ENCODE assay signal across 22 mouse cellular contexts in genomic region chr5:118259636-118260035, GRCm38 (mm10). TPM values are rescaled to one million over a fixed set of nuclear protein-coding genes. Genes with fewer than 3 reads are reported as not detected.
A peak's percentile ranks its signal among the peaks of the same experiment; 100 is the strongest.
DNase-seq lines count a peak whose midpoint lies in the region; ATAC-seq and TF ChIP-seq lines count a peak whose summit lies in the region.
"Had no signal": no experiment of that assay in that cellular context is flagged by ENCODE, and none has a peak within 500 bp of the region (broad histone marks: within the 10 kb centered on the region; RNA-seq: fewer than 3 reads in every experiment).

No protein-coding gene starts in this region.

- H3K27ac ChIP-seq in forebrain, embryonic 15.5 days (replicated peaks) = peak overlapping the region; percentile 18; the same call in 1 of the 2 replicates
- H3K27ac ChIP-seq in forebrain, embryonic 14.5 days (ENCODE audit: low read depth, low read length) = no peak overlapping the region
- H3K27ac ChIP-seq in layer of hippocampus, adult 2 months = 0 out of 2 replicates have a peak overlapping the region, but pooled peaks have one; percentile 5
- H3K27ac ChIP-seq in lung, postnatal 0 days (ENCODE audit: low read length) = no peak overlapping the region; the same call in 1 of the 2 replicates
- H3K27ac ChIP-seq: forebrain, embryonic 13.5 days; kidney, embryonic 15.5 days; left cerebral cortex, adult 2 months; limb, embryonic 15.5 days; liver, embryonic 15.5 days; midbrain, embryonic 15.5 days; neural tube, embryonic 13.5 days; stomach, embryonic 15.5 days had no signal

- no peak for TF ChIP-seq CTCF in layer of hippocampus, adult 2 months (conservative IDR thresholded peaks at IDR 0.05)
- TF ChIP-seq CTCF in lung, postnatal 0 days (IDR thresholded peaks at IDR 0.05) = no peak

- H3K4me1 ChIP-seq in forebrain, embryonic 15.5 days = peaks cover 10% of the 10 kb centered on the region
- 0 out of 2 replicates have a peak, but pooled peaks cover 3% of the 10 kb centered on the region for H3K4me1 ChIP-seq in forebrain, embryonic 14.5 days (ENCODE audit: control insufficient read depth, insufficient read depth, low read length)
- peaks cover 9% of the 10 kb centered on the region; the same call in 1 of the 2 replicates for H3K4me1 ChIP-seq in lung, postnatal 0 days (ENCODE audit: insufficient read depth, low read depth, low read length)
- H3K4me1 ChIP-seq: kidney, embryonic 15.5 days; limb, embryonic 15.5 days; stomach, embryonic 15.5 days had no signal

- no peak overlapping the region for H3K9ac ChIP-seq in forebrain, embryonic 15.5 days (replicated peaks)
- no peak overlapping the region for H3K9ac ChIP-seq in forebrain, embryonic 14.5 days (ENCODE audit: low read length)
- H3K9ac ChIP-seq in lung, postnatal 0 days (replicated peaks; ENCODE audit: low read depth) = no peak overlapping the region
- H3K9ac ChIP-seq: forebrain, embryonic 13.5 days; kidney, embryonic 15.5 days; limb, embryonic 15.5 days; liver, embryonic 15.5 days; midbrain, embryonic 15.5 days; neural tube, embryonic 13.5 days; stomach, embryonic 15.5 days had no signal

- WGBS in forebrain, embryonic 15.5 days = 82% methylated on average over 6 of the region's 6 CpGs
- 86% methylated on average over 6 of the region's 6 CpGs for WGBS in forebrain, embryonic 14.5 days
- 50% methylated on average over 6 of the region's 6 CpGs for WGBS in lung, postnatal 0 days

- no peaks in the 10 kb centered on the region for H3K27me3 ChIP-seq in forebrain, embryonic 15.5 days
- H3K27me3 ChIP-seq in forebrain, embryonic 14.5 days (replicated peaks; ENCODE audit: control insufficient read depth, insufficient read depth, low read length) = no peaks in the 10 kb centered on the region
- no peaks in the 10 kb centered on the region for H3K27me3 ChIP-seq in lung, postnatal 0 days (replicated peaks; ENCODE audit: insufficient read depth, low read length)
- H3K27me3 ChIP-seq: forebrain, embryonic 13.5 days; kidney, embryonic 15.5 days; limb, embryonic 15.5 days; liver, embryonic 15.5 days; midbrain, embryonic 15.5 days; neural tube, embryonic 13.5 days; stomach, embryonic 15.5 days had no signal

- H3K4me3 ChIP-seq in forebrain, embryonic 15.5 days = no peak overlapping the region
- H3K4me3 ChIP-seq in forebrain, embryonic 14.5 days (ENCODE audit: low read depth, low read length) = no peak overlapping the region
- no peak overlapping the region for H3K4me3 ChIP-seq in layer of hippocampus, adult 2 months
- no peak overlapping the region for H3K4me3 ChIP-seq in lung, postnatal 0 days (ENCODE audit: low read depth, low read length)
- H3K4me3 ChIP-seq: forebrain, embryonic 13.5 days; kidney, embryonic 15.5 days; left cerebral cortex, adult 2 months; limb, embryonic 15.5 days; liver, embryonic 15.5 days; midbrain, embryonic 15.5 days; neural tube, embryonic 13.5 days; stomach, embryonic 15.5 days had no signal

- DNase-seq in forebrain, embryonic 14.5 days (ENCODE audit: low spot score) = no peak
- no peak for DNase-seq in layer of hippocampus, adult 2 months (ENCODE audit: low spot score in 2 of 2)
- DNase-seq in layer of hippocampus, postnatal 10 days (ENCODE audit: low spot score in 2 of 2) = no peak
- peak; percentile 20 for DNase-seq in lung, postnatal 0 days (ENCODE audit: low spot score)
- DNase-seq in cerebellum, adult 11 months = no peak
- no peak for DNase-seq in ovary, postnatal 10 days (ENCODE audit: low spot score)
- DNase-seq: adrenal gland, postnatal 14 days; cerebellum, adult 9-11 months; embryo, embryonic 11 days; gastrocnemius, postnatal 25 days; kidney, adult 11 months; thymus, postnatal 25 days had no signal

- H3K4me2 ChIP-seq in forebrain, embryonic 15.5 days (replicated peaks) = no peak overlapping the region
- H3K4me2 ChIP-seq in forebrain, embryonic 14.5 days (ENCODE audit: low read length) = no peak overlapping the region
- 0 out of 2 replicates have a peak overlapping the region, but pooled peaks have one; percentile 21 for H3K4me2 ChIP-seq in lung, postnatal 0 days (replicated peaks; ENCODE audit: low read depth, low read length)
- H3K4me2 ChIP-seq: forebrain, embryonic 13.5 days; kidney, embryonic 15.5 days; limb, embryonic 15.5 days; liver, embryonic 15.5 days; midbrain, embryonic 15.5 days; neural tube, embryonic 13.5 days; stomach, embryonic 15.5 days had no signal

- H3K36me3 ChIP-seq in forebrain, embryonic 15.5 days = peaks cover 48% of the 10 kb centered on the region
- H3K36me3 ChIP-seq in forebrain, embryonic 14.5 days (ENCODE audit: control insufficient read depth, insufficient read depth, low read length) = peaks cover 52% of the 10 kb centered on the region
- H3K36me3 ChIP-seq in lung, postnatal 0 days (ENCODE audit: insufficient read depth, low read length) = peaks cover 13% of the 10 kb centered on the region; the same call in 1 of the 2 replicates

- TF ChIP-seq EP300 in lung, postnatal 0 days (IDR thresholded peaks at IDR 0.05) = no peak

- H3K9me3 ChIP-seq in forebrain, embryonic 15.5 days = no peaks in the 10 kb centered on the region
- H3K9me3 ChIP-seq in forebrain, embryonic 14.5 days (replicated peaks; ENCODE audit: control insufficient read depth, low read length) = no peaks in the 10 kb centered on the region
- H3K9me3 ChIP-seq in lung, postnatal 0 days (ENCODE audit: low read length) = no peaks in the 10 kb centered on the region
- H3K9me3 ChIP-seq: forebrain, embryonic 13.5 days; kidney, embryonic 15.5 days; limb, embryonic 15.5 days; liver, embryonic 15.5 days; midbrain, embryonic 15.5 days; neural tube, embryonic 13.5 days; stomach, embryonic 15.5 days had no signal

- ATAC-seq in forebrain, embryonic 15.5 days (replicated peaks) = no peak
- no peak for ATAC-seq in forebrain, embryonic 14.5 days
- ATAC-seq in lung, postnatal 0 days = peak; percentile 66
- ATAC-seq in megakaryocyte, adult 5-6 weeks (ENCODE audit: poor library complexity, severe bottlenecking) = peak; percentile 48
- ATAC-seq: forebrain, embryonic 13.5 days; midbrain, embryonic 15.5 days had no signal

RNA-seq across cellular contexts. Expression of gene 2410131K14Rik, which starts 14.6 kb away (rescaled TPM):
- 17.2 and 18.5 TPM in 2 replicates for polyA plus RNA-seq in forebrain, embryonic 15.5 days (2015; fragmentation: Nextera tagmentation; extraction: Ambion mirVana)
- polyA plus RNA-seq in forebrain, embryonic 14.5 days (2014; fragmentation: Nextera tagmentation; extraction: Ambion mirVana) = 14.6 and 17.1 TPM in 2 replicates
- 10 to 100 TPM; 13.8 to 14.5 TPM for total RNA-seq in layer of hippocampus, adult 2 months (2021)
- total RNA-seq in layer of hippocampus, postnatal 10 days (2021) = 10 to 100 TPM; 18.4 to 19.5 TPM
- 4.5 and 4.9 TPM in 2 replicates for polyA plus RNA-seq in lung, postnatal 0 days (2015; fragmentation: Nextera tagmentation; extraction: Ambion mirVana)
- total RNA-seq in megakaryocyte, adult 5-6 weeks (2015) = 1.8 and 1.9 TPM in 2 replicates
- total RNA-seq in megakaryocyte, adult 5-6 weeks (2017) = 4.3 TPM in 2 replicates

RNA-seq across cellular contexts. Expression of gene Rnft2, which starts 14.7 kb away (rescaled TPM):
- 8.5 and 9.5 TPM in 2 replicates for polyA plus RNA-seq in forebrain, embryonic 15.5 days (2015; fragmentation: Nextera tagmentation; extraction: Ambion mirVana)
- polyA plus RNA-seq in forebrain, embryonic 14.5 days (2014; fragmentation: Nextera tagmentation; extraction: Ambion mirVana) = 10.7 and 11.3 TPM in 2 replicates
- 10 to 100 TPM; 68.1 to 71.9 TPM for total RNA-seq in layer of hippocampus, adult 2 months (2021)
- total RNA-seq in layer of hippocampus, postnatal 10 days (2021) = 10 to 100 TPM; 85.9 to 91.1 TPM
- 0.14 and 0.23 TPM in 2 replicates for polyA plus RNA-seq in lung, postnatal 0 days (2015; fragmentation: Nextera tagmentation; extraction: Ambion mirVana)
- 0.11 and 0.50 TPM in 2 replicates for total RNA-seq in megakaryocyte, adult 5-6 weeks (2015)
- total RNA-seq in megakaryocyte, adult 5-6 weeks (2017) = 1.5 TPM in 1 of 2 replicates, not detected in the other

Comparison
In these comparisons a context has a peak if more than half of its experiments do, and no peak if none do; other contexts are left out.
1. H3K27ac ChIP-seq: peak in forebrain, embryonic 15.5 days (single experiment) and layer of hippocampus, adult 2 months (single experiment); none in forebrain, embryonic 14.5 days (single experiment) and lung, postnatal 0 days (single experiment).
2. ATAC-seq: peak in lung, postnatal 0 days (single experiment) and megakaryocyte, adult 5-6 weeks (single experiment); none in forebrain, embryonic 15.5 days (single experiment) and forebrain, embryonic 14.5 days (single experiment).
3. RNA of gene Rnft2, which starts 14.7 kb away (total RNA-seq): 85.9 to 91.1 TPM in layer of hippocampus, postnatal 10 days and 68.1 to 71.9 TPM in layer of hippocampus, adult 2 months; 0.11 to 1.5 TPM in megakaryocyte, adult 5-6 weeks; every median in the first group is over 10 times any median in the second.